Mouse (Mus musculus) cerebellum, adult 9-10 months (tissue): ENCODE results near the gene Phxr2.
"Not testable (repeated sequence)": the region's sequence is repeated elsewhere in the genome, so short reads cannot be mapped to it uniquely, and the experiment has no call there.

ENCODE experiments used
- DNase-seq: peaks from one replicate; pipeline ENCODE4 v3.0.0; 2022

The Phxr2 gene

DNA sequence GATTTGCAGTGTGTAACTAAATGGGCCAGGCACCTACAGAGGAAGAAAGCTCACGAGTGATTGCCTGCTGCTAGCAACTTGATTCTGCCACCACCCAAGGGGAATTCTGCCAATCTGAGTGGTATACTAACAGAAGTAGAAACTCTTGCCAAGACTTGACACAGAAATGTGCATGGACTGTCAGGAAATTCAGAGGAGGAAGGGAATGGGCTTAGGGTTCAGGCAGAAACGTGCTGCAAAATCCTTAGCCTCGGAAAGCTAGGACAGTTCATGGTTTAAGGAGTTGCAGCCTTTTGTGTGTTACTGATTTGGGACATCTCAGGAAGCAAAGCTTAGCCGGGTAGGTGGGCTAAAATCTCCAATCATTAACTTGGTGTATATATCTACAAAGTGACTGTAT lies at the start of gene Phxr2:
Gene Phxr2, minus strand, starts transcription at position 101 of the 400 bp plus-strand sequence.
- no peak for DNase-seq

DNA sequence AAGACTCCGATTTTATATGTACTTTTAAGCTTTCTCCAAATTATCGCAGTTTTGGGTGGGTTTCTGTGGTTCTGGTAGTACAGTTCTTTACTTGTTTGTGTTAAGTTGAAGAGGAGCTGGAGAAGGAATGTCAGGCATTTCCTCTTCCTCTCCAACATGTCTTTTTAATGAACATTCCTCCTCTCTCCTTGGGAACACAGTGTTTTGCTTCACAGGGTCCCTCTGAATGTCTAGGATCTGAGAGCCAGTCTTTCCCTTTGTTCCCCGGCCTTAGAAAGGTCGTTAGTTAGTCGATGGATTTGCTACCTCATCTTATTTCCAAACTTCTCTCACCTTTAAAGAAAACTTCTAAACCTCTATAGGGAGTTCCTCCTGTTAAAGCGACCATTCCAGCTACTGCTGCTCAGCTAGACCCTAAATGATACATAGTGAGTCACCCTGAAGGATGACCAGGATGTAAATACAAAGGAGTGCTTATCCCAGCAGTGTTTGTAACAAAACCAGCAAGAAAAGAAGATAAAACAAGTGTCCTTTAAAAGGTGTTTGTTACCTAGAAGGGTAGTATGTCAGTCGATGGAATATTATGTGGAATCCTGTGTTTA lies 46.9 kb upstream of the Phxr2 start:
- DNase-seq = no peak

- DNase-seq = no peak
Observed at GRCm38 (mm10) chr10:99171961-99172497, 45.9 kb upstream of the Phxr2 start.

- no peak for DNase-seq
Observed at GRCm38 (mm10) chr10:99169765-99170129, 43.6 kb upstream of the Phxr2 start.

- peak; percentile 66 for DNase-seq
Observed at GRCm38 (mm10) chr10:99168840-99169764, 43.0 kb upstream of the Phxr2 start.

GRCm38 (mm10) chr10:99168404-99168803 lies 42.3 kb upstream of the Phxr2 start:
- no peak for DNase-seq

GRCm38 (mm10) chr10:99166392-99166791 lies 40.3 kb upstream of the Phxr2 start:
- no peak for DNase-seq

DNA sequence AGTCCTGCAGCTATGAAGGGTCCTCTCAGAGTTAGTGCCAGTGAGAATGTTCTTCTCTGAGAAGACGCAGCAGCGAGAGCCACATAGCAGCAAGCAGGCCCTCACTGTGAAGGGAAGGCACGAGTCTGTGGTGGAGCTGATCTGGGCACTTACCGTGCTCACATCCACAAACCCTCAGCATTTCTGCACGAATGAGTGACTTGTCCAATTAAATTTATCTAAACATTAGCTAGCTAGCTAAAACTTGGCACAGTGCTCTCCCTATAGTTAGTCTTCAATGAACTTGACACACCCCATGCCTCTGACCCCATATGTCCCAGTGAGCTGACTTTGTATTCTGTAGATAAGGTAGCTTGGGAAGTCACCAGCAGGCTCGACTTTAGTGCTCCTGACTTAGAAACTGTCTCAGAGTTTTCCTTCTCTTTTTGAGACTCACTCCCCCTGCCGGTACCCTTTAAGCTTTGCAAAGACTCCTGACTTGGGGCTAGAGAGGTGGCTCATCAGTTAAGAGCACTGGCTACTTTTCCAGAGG lies 39.7 kb upstream of the Phxr2 start:
- no peak for DNase-seq

DNA sequence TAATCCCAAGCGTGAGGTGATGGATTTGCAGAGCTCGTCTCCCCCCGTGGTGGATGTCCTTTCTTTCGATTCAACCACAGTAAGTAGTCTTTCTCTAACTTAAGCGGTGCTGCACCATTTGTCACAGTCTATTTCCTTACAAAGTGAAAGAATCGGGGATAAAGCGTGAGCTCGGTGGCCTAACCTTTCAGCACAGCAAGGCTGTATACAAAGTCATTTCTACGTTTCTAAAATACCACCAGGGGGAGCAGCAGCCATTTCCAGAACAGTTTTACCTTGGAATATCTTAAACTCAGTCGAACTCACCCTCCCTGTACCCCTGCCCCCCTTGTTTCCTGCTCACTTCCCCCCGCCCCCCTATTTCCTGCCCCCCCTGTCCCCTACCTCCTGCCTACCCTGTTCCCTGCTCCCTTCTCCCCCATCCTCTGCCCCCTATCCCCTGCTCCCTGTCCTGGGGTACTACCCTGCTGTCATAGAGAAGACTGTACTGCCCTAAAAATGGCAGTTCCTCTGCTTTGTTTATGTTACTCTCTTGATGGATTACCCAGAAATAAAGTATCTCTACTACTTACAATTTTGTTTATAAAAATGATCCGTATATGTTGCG lies 38.8 kb upstream of the Phxr2 start:
- DNase-seq = no peak

DNA sequence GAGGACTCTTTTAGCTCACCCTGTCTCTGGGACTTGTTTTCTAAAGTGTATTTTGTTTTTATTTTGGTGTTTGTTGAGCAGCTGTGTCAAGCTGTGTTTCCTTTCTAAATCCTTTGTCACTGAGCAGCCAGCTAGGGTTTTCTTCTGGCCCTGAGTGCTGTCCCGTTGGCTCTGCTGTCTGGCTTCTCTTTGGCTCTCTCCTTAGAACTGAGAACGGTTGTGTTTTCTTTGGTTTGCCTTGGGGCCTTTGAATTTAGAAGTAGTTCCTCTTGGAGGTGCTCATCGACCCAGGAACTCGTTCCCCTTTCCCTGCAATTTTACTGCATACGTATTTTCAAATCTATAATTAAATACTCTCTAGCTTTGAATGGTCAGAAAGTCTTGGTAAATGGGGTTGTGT lies 36.9 kb upstream of the Phxr2 start:
- DNase-seq = no peak

DNA sequence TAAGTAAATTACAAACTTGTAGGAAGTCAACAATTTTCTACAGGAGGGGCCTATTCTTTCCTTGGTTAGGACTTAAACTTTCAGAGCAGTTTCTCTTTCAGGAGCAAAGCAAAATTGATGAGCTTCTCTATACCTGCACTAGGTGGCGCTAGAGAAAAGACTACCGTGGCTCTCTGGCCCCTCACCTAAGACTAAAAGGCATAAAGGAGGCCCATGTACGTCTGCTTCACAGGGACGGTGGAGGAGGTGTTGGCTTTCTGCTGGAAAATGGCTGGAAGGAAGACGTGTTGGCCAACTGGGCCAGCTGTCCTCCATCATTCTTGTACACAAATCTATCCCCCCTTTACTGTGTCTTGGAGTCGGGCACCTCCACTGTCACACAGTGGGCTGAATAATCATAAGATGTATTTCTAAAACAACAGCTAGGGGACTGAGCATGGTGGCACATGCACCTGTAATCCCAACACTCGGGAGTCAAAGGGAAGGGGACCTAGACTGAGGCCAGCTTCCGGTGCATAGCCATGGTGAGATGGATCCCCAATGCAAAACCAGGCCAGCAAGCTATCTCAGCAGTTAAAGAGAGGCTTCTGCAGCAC lies 36.0 kb upstream of the Phxr2 start:
- peak; percentile 26 for DNase-seq

- not testable (repeated sequence) for DNase-seq
Observed at GRCm38 (mm10) chr10:99157697-99158096, 31.6 kb upstream of the Phxr2 start.

GRCm38 (mm10) chr10:99156808-99157207 lies 30.7 kb upstream of the Phxr2 start:
- DNase-seq = no peak

DNA sequence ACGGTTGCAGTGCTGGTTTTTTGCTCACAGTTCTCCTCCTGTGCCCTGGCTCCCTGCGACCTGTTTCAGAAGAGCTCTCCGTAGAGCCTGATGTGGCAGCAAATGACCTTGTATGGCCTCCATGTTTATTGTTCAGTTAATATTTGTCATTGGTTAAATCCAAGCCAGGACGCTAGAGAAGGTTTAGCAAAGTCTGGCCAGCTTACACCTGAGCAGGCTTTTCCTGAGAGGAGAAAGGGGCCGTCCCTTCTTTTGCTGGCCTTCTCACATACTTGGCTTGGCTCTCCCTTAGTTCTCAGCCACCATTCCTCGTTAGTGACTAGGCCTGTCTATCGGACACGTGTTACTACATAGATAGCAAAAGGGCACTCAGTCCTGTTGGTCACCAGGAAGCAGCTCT lies 28.5 kb upstream of the Phxr2 start:
- no peak for DNase-seq

DNA sequence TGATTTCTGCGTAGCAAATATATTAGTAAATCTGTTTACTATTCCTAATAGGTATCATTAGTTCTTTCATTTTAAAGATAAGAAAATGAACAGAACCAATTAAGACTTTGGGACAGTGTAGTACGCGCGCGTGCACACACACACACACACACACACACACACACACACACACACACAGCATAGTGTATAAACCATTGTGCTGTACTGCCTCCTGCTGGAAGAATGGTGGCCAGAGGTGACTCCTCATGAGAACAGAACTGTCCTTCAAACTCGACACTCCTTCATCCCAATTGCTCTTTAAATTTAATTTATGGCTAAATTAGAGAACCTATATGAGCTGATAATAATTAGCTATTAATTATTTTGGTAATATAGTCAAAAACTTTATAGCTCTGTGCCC lies 25.9 kb upstream of the Phxr2 start:
- DNase-seq = no peak

GRCm38 (mm10) chr10:99151580-99151979 lies 25.5 kb upstream of the Phxr2 start:
- no peak for DNase-seq

- no peak for DNase-seq
Observed at GRCm38 (mm10) chr10:99150016-99150415, 23.9 kb upstream of the Phxr2 start.

GRCm38 (mm10) chr10:99146596-99146995 lies 20.5 kb upstream of the Phxr2 start:
- DNase-seq = no peak

- DNase-seq = no peak
Observed at GRCm38 (mm10) chr10:99145611-99146010, 19.5 kb upstream of the Phxr2 start.

DNA sequence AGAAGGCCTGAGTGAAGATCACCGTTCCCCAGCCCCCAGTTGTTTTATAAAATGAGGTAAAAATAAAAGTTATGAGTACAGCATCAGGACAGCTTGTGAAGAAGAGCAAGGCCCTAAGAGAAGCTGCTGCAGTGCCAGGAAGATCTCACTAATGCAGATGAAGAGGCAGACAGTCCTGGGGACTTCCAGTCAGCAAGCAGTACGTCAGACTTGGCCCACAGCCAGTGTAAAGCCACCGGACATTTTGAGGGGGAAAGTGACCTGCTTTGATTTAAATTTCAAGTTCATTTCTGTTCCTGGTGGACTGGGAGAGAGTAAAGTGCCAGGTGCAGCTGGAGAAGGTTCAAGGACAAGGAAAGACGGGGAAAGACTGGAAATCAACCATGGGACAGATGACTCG lies 10.2 kb upstream of the Phxr2 start:
- DNase-seq = no peak

GRCm38 (mm10) chr10:99133321-99133875 lies 7.3 kb upstream of the Phxr2 start:
- DNase-seq = no peak

DNA sequence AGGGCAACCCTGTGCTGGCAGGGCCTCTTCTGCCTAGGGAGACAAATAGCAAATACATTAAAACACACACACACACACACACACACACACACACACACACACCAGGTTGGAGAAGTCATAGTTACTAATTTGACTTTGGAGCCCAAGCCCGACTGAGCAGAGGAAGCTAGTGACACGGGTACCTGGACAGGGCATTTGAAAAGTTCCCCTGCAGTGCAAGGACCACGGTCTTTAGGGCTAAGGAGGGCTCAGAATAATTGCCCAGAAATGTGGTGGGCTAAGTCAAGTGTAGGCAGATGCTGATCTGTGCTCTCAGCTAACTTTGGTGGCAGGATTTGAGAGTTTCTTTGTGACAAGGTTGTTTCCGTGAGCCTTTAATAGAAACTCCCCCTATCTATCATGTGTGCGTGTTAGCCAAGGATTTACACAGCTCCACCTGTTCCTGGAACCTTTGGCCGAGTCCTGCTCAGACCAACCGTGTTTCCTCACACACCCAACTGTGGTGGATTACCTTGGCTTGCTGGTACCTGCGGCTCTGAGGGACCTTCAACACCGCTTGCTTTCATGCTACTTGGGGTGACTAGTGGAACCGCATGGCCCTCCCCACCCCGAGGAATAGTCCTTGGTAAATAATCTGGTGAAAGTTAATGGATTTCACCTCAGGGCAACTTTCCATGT lies 6.6 kb upstream of the Phxr2 start:
- no peak for DNase-seq
